Mouse (Mus musculus) kidney, postnatal 0 days (tissue): ENCODE results near the gene Cdh11. TPM values are rescaled to one million over a fixed set of nuclear protein-coding genes. Genes with fewer than 3 reads are reported as not detected.

ENCODE experiments used
- ATAC-seq: fragments of 200-750 bp; cut with Nextera tagmentation; replicated peaks from 2 replicates; pipeline ENCODE4 v1.8.0; 2017; ENCODE audit warnings: low read depth, moderate number of reproducible peaks, moderate TSS enrichment, moderate library complexity; ENCODE audit not compliant: low FRiP score
- DNase-seq: peaks from one replicate; pipeline ENCODE4 v3.0.0-alpha.2; 2016; ENCODE audit warnings: low spot score
- H3K27ac ChIP-seq: fragments of 300-500 bp; sonication (generic); 2 replicates; pipeline ENCODE4 v1.5.1; 2014; ENCODE audit warnings: mild to moderate bottlenecking
- H3K27me3 ChIP-seq: fragments of 300-500 bp; sonication (generic); 2 replicates; pipeline ENCODE4 v1.6.1; 2014; ENCODE audit warnings: low read length, mixed read lengths; ENCODE audit not compliant: insufficient read depth
- H3K36me3 ChIP-seq: fragments of 300-500 bp; sonication (generic); 2 replicates; pipeline ENCODE4 v1.6.1; 2014; ENCODE audit warnings: low read length, mixed read lengths; ENCODE audit not compliant: insufficient read depth
- H3K4me1 ChIP-seq: fragments of 300-500 bp; sonication (generic); replicated peaks from 2 replicates; pipeline ENCODE4 v1.6.1; 2014; ENCODE audit warnings: antibody characterized with exemption, low read length, mixed read lengths; ENCODE audit not compliant: insufficient read depth
- H3K4me2 ChIP-seq: fragments of 300-500 bp; sonication (generic); 2 replicates; pipeline ENCODE4 v1.6.1; 2014; ENCODE audit warnings: mild to moderate bottlenecking, low read length, moderate library complexity, mixed read lengths
- H3K4me3 ChIP-seq: fragments of 300-500 bp; sonication (generic); replicated peaks from 2 replicates; pipeline ENCODE4 v1.5.1; 2014; ENCODE audit warnings: low read depth, low read length
- H3K9ac ChIP-seq: fragments of 300-500 bp; sonication (generic); 2 replicates; pipeline ENCODE4 v1.6.1; 2014; ENCODE audit warnings: low read depth, low read length
- H3K9me3 ChIP-seq: fragments of 300-500 bp; sonication (generic); replicated peaks from 2 replicates; pipeline ENCODE4 v1.6.1; 2016; ENCODE audit warnings: low read length, inconsistent platforms, mixed read lengths
- CTCF ChIP-seq: IDR thresholded peaks from 2 replicates; pipeline ENCODE4 v1.5.1; 2016; ENCODE audit warnings: antibody characterized with exemption, low read depth, mild to moderate bottlenecking, moderate library complexity
- WGBS: fragments of 180-500 bp; shearing (Covaris S2); extraction: QIAGEN DNeasy Blood & Tissue Kit; methylation state at CpG from one replicate; pipeline ENCODE4 v1.1.7; 2014; 5-methylcytosine and 5-hydroxymethylcytosine counted together
- polyA plus RNA-seq: library from polyadenylated mRNA; unstranded; fragments of >200 nt; fragmentation: Nextera tagmentation; extraction: Ambion mirVana; gene quantifications from 2 replicates; pipeline ENCODE4 v1.2.1, GENCODE M21; 2015

Cdh11 gene
- polyA plus RNA-seq, 1 experiment from 2014 or later, result 105 TPM

GRCm38 (mm10) chr8:102783821-102784591, 1.4 kb downstream of the Cdh11 start:
- Histone ChIP-seq H3K4me1 (peaks cover 13% of the 10 kb centered on the region; the same call in 1 of the 2 replicates), H3K27ac (peak overlapping the region; percentile 90), H3K27me3 (0 out of 2 replicates have a peak, but pooled peaks cover 4% of the 10 kb centered on the region), H3K4me2 (peak overlapping the region; percentile 72), H3K9ac (peak overlapping the region; percentile 80), H3K4me3 (peak overlapping the region; percentile 71), H3K36me3 (no peaks in the 10 kb centered on the region), H3K9me3 (no peaks in the 10 kb centered on the region)
- TF ChIP-seq CTCF, result no peak
- under 1% methylated on average over 42 of the region's 42 CpGs for WGBS
- ATAC-seq, result peak; percentile 29
- DNase-seq, result peak; percentile 65

GRCm38 (mm10) chr8:102782707-102783489, 2.5 kb downstream of the Cdh11 start:
- DNase-seq (peak; percentile 49), ATAC-seq (no peak)
- H3K9ac ChIP-seq, result peak overlapping the region; percentile 80
- H3K4me2 ChIP-seq, result peak overlapping the region; percentile 72
- peak overlapping the region; percentile 90 for H3K27ac ChIP-seq
- H3K36me3 ChIP-seq, result no peaks in the 10 kb centered on the region
- peak overlapping the region; percentile 71 for H3K4me3 ChIP-seq
- WGBS, result 4% methylated on average over 11 of the region's 11 CpGs
- no peak for TF ChIP-seq CTCF
- H3K4me1 ChIP-seq, result peaks cover 13% of the 10 kb centered on the region; the same call in 1 of the 2 replicates
- no peaks in the 10 kb centered on the region for H3K9me3 ChIP-seq
- 0 out of 2 replicates have a peak, but pooled peaks cover 4% of the 10 kb centered on the region for H3K27me3 ChIP-seq

GRCm38 (mm10) chr8:102780899-102781298, 4.5 kb downstream of the Cdh11 start:
- no peaks in the 10 kb centered on the region for H3K9me3 ChIP-seq
- no peaks in the 10 kb centered on the region for H3K36me3 ChIP-seq
- 0 out of 2 replicates have a peak overlapping the region, but pooled peaks have one; percentile 13 for H3K27ac ChIP-seq
- H3K4me1 ChIP-seq, result peaks cover 8% of the 10 kb centered on the region
- H3K27me3 ChIP-seq, result 0 out of 2 replicates have a peak, but pooled peaks cover 4% of the 10 kb centered on the region
- peak; percentile 95 for TF ChIP-seq CTCF
- peak overlapping the region; percentile 72 for H3K4me2 ChIP-seq
- ATAC-seq (no peak), DNase-seq (peak; percentile 90)
- peak overlapping the region; percentile 35; the same call in 1 of the 2 replicates for H3K9ac ChIP-seq
- under 1% methylated on average over 12 of the region's 12 CpGs for WGBS
- H3K4me3 ChIP-seq, result peak overlapping the region; percentile 39

- DNase-seq (no peak), ATAC-seq (no peak)
- no peak overlapping the region for H3K27ac ChIP-seq
- no peak overlapping the region for H3K4me3 ChIP-seq
- H3K4me2 ChIP-seq, result no peak overlapping the region
- H3K36me3 ChIP-seq, result no peaks in the 10 kb centered on the region
- H3K9ac ChIP-seq, result no peak overlapping the region
- H3K4me1 ChIP-seq, result no peaks in the 10 kb centered on the region; the same call in 1 of the 2 replicates
- 86% methylated on average over 1 of the region's 1 CpGs for whole genome bisulfite sequencing
- no peak for TF ChIP-seq CTCF
- H3K9me3 ChIP-seq, result no peaks in the 10 kb centered on the region
- no peaks in the 10 kb centered on the region for H3K27me3 ChIP-seq
Observed at GRCm38 (mm10) chr8:102774594-102774993, 10.8 kb downstream of the Cdh11 start.

GRCm38 (mm10) chr8:102771456-102771855, 14.0 kb downstream of the Cdh11 start:
- no peaks in the 10 kb centered on the region for H3K4me1 ChIP-seq
- DNase-seq, result no peak
- no peaks in the 10 kb centered on the region for H3K9me3 ChIP-seq
- 75% methylated on average over 2 of the region's 2 CpGs for WGBS
- H3K27me3 ChIP-seq, result no peaks in the 10 kb centered on the region
- H3K4me2 ChIP-seq, result no peak overlapping the region
- no peaks in the 10 kb centered on the region for H3K36me3 ChIP-seq
- no peak for TF ChIP-seq CTCF
- ATAC-seq, result no peak
- no peak overlapping the region for H3K9ac ChIP-seq
- H3K27ac ChIP-seq, result no peak overlapping the region
- no peak overlapping the region for H3K4me3 ChIP-seq

- WGBS, result 88% methylated on average over 5 of the region's 5 CpGs
- H3K9ac ChIP-seq, result no peak overlapping the region
- H3K4me2 ChIP-seq, result no peak overlapping the region
- TF ChIP-seq CTCF, result no peak
- H3K9me3 ChIP-seq, result no peaks in the 10 kb centered on the region
- H3K4me1 ChIP-seq, result no peaks in the 10 kb centered on the region
- no peak overlapping the region for H3K4me3 ChIP-seq
- no peaks in the 10 kb centered on the region for H3K36me3 ChIP-seq
- ATAC-seq (no peak), DNase-seq (no peak)
- no peak overlapping the region for H3K27ac ChIP-seq
- no peaks in the 10 kb centered on the region for H3K27me3 ChIP-seq
Observed at GRCm38 (mm10) chr8:102753839-102754238, 31.6 kb downstream of the Cdh11 start.
